Mouse (Mus musculus): ENCODE results near the gene Mrpl49.

DNA sequence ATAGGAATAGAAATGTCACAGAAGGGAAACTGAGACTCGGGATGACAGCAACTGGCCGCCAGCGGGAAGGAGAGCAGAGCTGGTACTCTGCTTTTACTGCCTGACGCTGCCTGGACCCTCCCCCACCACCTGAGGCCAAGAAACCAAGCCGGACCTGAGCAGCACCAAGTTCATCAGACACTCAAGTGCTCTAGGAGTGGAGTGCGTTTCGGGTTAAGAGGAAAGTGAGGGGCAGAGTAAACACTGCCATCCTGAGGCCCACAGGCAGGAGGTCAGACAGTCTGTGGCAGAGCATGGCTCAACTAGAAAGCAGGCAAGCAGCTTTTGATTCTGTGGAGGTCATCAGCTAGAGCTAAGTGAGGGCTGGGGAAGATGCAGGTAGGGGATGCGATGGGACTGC is 34.5 kb downstream of the Mrpl49 start:
- TF ChIP-seq ZNF384 (IDR thresholded peaks at IDR 0.05; ENCODE audit: low read depth, low read length) (no peak), MAFK (IDR thresholded peaks at IDR 0.05; ENCODE audit: insufficient read depth, low read depth, low read length) (no peak), HCFC1 (IDR thresholded peaks at IDR 0.05; ENCODE audit: borderline replicate concordance, insufficient read depth, low read length) (no peak), CHD2 (IDR thresholded peaks at IDR 0.05; ENCODE audit: low read depth, low read length) (no peak)
